ENCODE assay signal across 21 mouse cellular contexts in the genomic region with DNA sequence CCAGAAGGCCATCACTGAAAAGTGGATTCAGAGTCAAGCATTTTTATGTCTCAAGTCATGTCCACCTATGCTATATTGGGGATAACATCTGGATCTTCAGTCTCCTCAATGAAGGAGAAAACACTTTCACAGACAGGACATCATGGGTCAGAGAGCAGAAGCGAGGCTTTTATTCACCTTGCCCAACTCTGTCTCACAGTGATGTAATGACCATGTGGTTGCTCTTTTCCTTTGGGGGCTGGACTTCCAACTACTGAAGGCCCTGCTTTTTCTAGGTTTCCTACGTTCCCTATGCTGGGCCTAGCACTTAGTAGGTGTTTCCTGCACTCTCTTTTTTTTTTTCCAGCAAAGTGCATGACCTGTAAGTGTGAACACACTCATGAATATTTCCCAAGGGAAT.
A peak's percentile ranks its signal among the peaks of the same experiment; 100 is the strongest.
DNase-seq lines count a peak whose midpoint lies in the region; ATAC-seq and TF ChIP-seq lines count a peak whose summit lies in the region.
"Had no signal": no experiment of that assay in that cellular context is flagged by ENCODE, and none has a peak within 500 bp of the region (broad histone marks: within the 10 kb centered on the region; RNA-seq: fewer than 3 reads in every experiment).

No protein-coding gene starts in this region.

- DNase-seq in heart, adult 11 months = peak; percentile 34
- no peak for DNase-seq in heart, postnatal 25 days (ENCODE audit: low spot score)
- DNase-seq in kidney, adult 11 months = no peak
- DNase-seq in cerebellum, adult 2 months = no peak
- no peak for DNase-seq in thymus, adult 18-20 months
- DNase-seq: adrenal gland, adult 2 months; adrenal gland, adult 8-10 months; adrenal gland, postnatal 10 days; adrenal gland, postnatal 14 days; adrenal gland, postnatal 25 days; adrenal gland, postnatal 36 days; B cell, adult 2 months; cerebellum, adult 11 months; cerebellum, adult 11-12 months had no signal

- no peak for TF ChIP-seq POLR2A in cerebellum, adult 2 months (IDR thresholded peaks at IDR 0.05; ENCODE audit: borderline replicate concordance, insufficient read depth, low read length)

- no peak overlapping the region for H3K4me3 ChIP-seq in cerebellum, adult 2 months (replicated peaks; ENCODE audit: insufficient read depth, low read depth, low read length)

- no peaks in the 10 kb centered on the region for H3K4me1 ChIP-seq in cerebellum, adult 2 months (ENCODE audit: control insufficient read depth, insufficient read depth, low read length)

- 78% methylated on average over 2 of the region's 2 CpGs for WGBS in cerebellum, adult 2 months

- TF ChIP-seq CTCF in cerebellum, adult 2 months (IDR thresholded peaks at IDR 0.05; ENCODE audit: borderline replicate concordance, insufficient read depth, low read depth, low read length) = no peak

- intact Hi-C loops in heart, postnatal 25 days (cut with DNase I) = no loop called here

- no peaks in the 10 kb centered on the region for H3K27me3 ChIP-seq in cerebellum, adult 2 months (ENCODE audit: control insufficient read depth, insufficient read depth, low read length)
- H3K27me3 ChIP-seq: CH12.LX, Patski had no signal

- peak; percentile 64 for ATAC-seq in granulocyte monocyte progenitor cell, adult 5-6 weeks (replicated peaks; ENCODE audit: poor library complexity, severe bottlenecking)
- ATAC-seq in megakaryocyte, adult 5-6 weeks (ENCODE audit: poor library complexity, severe bottlenecking) = peak; percentile 39
- ATAC-seq in megakaryocyte progenitor cell, adult 5-6 weeks (replicated peaks; ENCODE audit: poor library complexity) = peak; percentile 60; the same call in 1 of the 2 replicates
- ATAC-seq: activated CD4-positive, CD25-positive, alpha-beta regulatory T cell, adult 4 months; CD4-positive, CD25-positive, alpha-beta regulatory T cell, adult 4 months; Patski had no signal

- H3K27ac ChIP-seq in cerebellum, adult 2 months (ENCODE audit: insufficient read depth, low read length) = no peak overlapping the region
